Mouse (Mus musculus) lung, postnatal 0 days (tissue): ENCODE measurements around the gene Cfap97.

Experiments used
- CTCF ChIP-seq: IDR thresholded peaks from 2 replicates; pipeline ENCODE4 v1.5.1; 2016; ENCODE audit warnings: antibody characterized with exemption, mild to moderate bottlenecking
- EP300 ChIP-seq: IDR thresholded peaks from 2 replicates; pipeline ENCODE4 v1.6.1; 2016; ENCODE audit warnings: antibody characterized with exemption, mild to moderate bottlenecking, control low read depth

DNA sequence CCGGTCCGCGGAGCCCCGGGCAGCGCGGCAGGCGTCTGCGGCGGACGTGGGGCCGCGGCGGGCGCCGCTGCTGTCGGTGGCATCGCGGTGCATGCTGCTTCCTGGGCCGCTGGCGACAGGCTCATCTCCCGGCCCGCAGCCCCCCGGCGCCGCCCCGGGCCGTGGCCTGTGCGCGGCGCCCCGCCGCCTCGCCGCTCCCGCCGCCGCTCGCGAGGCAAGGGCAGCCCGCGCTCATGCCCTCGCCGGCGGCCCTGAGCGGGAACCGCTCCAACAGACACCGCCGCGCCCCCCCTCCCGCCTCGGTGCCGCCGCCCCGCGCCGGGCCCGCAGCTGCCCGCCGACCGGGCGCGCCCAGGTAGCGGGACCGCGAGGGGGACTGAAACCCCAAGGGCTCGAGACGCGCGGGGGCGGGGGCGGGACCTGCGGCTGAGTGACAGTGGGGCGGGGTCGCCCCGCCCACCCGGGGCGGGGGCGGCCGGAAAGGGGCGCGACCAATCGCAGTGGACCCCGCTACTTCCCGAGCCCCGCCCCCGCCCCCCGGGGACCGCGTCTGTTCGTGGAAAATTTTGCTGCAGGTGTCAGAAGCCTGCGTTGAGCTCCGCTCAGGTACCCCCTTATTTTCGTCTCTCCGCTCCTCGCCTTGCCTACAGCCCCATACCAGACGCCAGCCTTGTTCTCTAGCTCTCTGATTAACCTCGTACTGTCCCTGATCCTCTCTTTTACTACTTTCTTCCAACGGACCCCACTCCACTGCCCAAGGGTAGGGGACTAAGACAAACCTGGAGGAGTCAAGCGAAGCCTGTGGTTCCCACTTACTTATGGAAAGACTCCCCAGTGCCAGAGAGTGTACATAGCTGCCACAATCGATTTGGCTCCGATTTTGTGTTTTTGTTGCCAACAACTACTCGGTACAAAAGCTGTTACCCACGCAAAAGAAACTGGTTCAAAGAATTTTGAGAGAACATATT, 777 bp downstream of the Cfap97 start, which contains the start of gene Snx25:
- TF ChIP-seq CTCF (no peak), EP300 (no peak)
